Mouse (Mus musculus) forebrain, embryonic 16.5 days (tissue): ENCODE data around the gene Ppox. TPM values are rescaled to one million over a fixed set of nuclear protein-coding genes. Genes with fewer than 3 reads are reported as not detected.

Experiments used
- ATAC-seq: fragments of 200-750 bp; cut with Nextera tagmentation; 2 replicates; pipeline ENCODE4 v1.8.0; 2017; ENCODE audit warnings: mild to moderate bottlenecking, moderate library complexity
- H3K27ac ChIP-seq: fragments of 300-500 bp; sonication (generic); 2 replicates; pipeline ENCODE4 v1.5.1; 2014; ENCODE audit warnings: low read length, control low read depth
- H3K27me3 ChIP-seq: fragments of 300-500 bp; sonication (generic); replicated peaks from 2 replicates; pipeline ENCODE4 v1.6.1; 2014; ENCODE audit warnings: low read length; ENCODE audit not compliant: control insufficient read depth, insufficient read depth
- H3K36me3 ChIP-seq: fragments of 300-500 bp; sonication (generic); 2 replicates; pipeline ENCODE4 v1.6.1; 2014; ENCODE audit not compliant: control insufficient read depth, insufficient read depth
- H3K4me1 ChIP-seq: fragments of 300-500 bp; sonication (generic); replicated peaks from 2 replicates; pipeline ENCODE4 v1.6.1; 2014; ENCODE audit warnings: low read length; ENCODE audit not compliant: control insufficient read depth, insufficient read depth
- H3K4me2 ChIP-seq: fragments of 300-500 bp; sonication (generic); 2 replicates; pipeline ENCODE4 v1.6.1; 2014; ENCODE audit warnings: mild to moderate bottlenecking, low read length, control low read depth
- H3K4me3 ChIP-seq: fragments of 300-500 bp; sonication (generic); replicated peaks from 2 replicates; pipeline ENCODE4 v1.5.1; 2014; ENCODE audit warnings: mild to moderate bottlenecking, low read length, control low read depth
- H3K9ac ChIP-seq: fragments of 300-500 bp; sonication (generic); replicated peaks from 2 replicates; pipeline ENCODE4 v1.6.1; 2014; ENCODE audit warnings: low read depth, low read length, control low read depth
- H3K9me3 ChIP-seq: fragments of 300-500 bp; sonication (generic); 2 replicates; pipeline ENCODE4 v1.6.1; 2016; ENCODE audit warnings: low read length; ENCODE audit not compliant: control insufficient read depth
- WGBS: fragments of 180-500 bp; shearing (Covaris S2); extraction: QIAGEN DNeasy Blood & Tissue Kit; methylation state at CpG from one replicate; pipeline ENCODE4 v1.1.7; 2014; 5-methylcytosine and 5-hydroxymethylcytosine counted together
- polyA plus RNA-seq: library from polyadenylated mRNA; unstranded; fragments of >200 nt; fragmentation: Nextera tagmentation; extraction: Ambion mirVana; gene quantifications from 2 replicates; pipeline ENCODE4 v1.2.1, GENCODE M21; 2015

Gene Ppox
- polyA plus RNA-seq, 1 experiment from 2014 or later, result 49.2 TPM

GRCm38 (mm10) chr1:171288328-171288727 lies 7.3 kb upstream of the Ppox start:
- Histone ChIP-seq H3K4me3 (peak overlapping the region; percentile 97), H3K36me3 (peaks cover 13% of the 10 kb centered on the region; the same call in 1 of the 2 replicates), H3K27ac (peak overlapping the region; percentile 92), H3K9ac (no peak overlapping the region), H3K4me2 (peak overlapping the region; percentile 37; the same call in 1 of the 2 replicates), H3K27me3 (no peaks in the 10 kb centered on the region), H3K4me1 (peaks cover 27% of the 10 kb centered on the region), H3K9me3 (no peaks in the 10 kb centered on the region)
- WGBS, result 58% methylated on average over 4 of the region's 4 CpGs
- ATAC-seq, result no peak

- Histone ChIP-seq H3K27me3 (no peaks in the 10 kb centered on the region), H3K9me3 (no peaks in the 10 kb centered on the region), H3K4me2 (peak within 1 kb of the TSS; percentile 80), H3K4me1 (peaks cover 25% of the 10 kb centered on the region), H3K9ac (peak within 1 kb of the TSS; percentile 99), H3K27ac (peak within 1 kb of the TSS; percentile 92), H3K36me3 (peaks cover 15% of the 10 kb centered on the region; the same call in 1 of the 2 replicates), H3K4me3 (peak within 1 kb of the TSS; percentile 97)
- ATAC-seq, result peak; percentile 96
- under 1% methylated on average over 49 of the region's 49 CpGs for whole genome bisulfite sequencing
Measured at GRCm38 (mm10) chr1:171287136-171288081, 6.4 kb upstream of the Ppox start, which contains the start of gene Usp21. Gene Usp21 (minus strand): TSS chr1:171287991.

GRCm38 (mm10) chr1:171286517-171286916 lies 5.5 kb upstream of the Ppox start:
- no peak overlapping the region for H3K27ac ChIP-seq
- no peak for ATAC-seq
- 88% methylated on average over 19 of the region's 19 CpGs for whole genome bisulfite sequencing

GRCm38 (mm10) chr1:171285096-171285892 lies 4.3 kb upstream of the Ppox start:
- H3K4me2 ChIP-seq, result no peak overlapping the region
- H3K4me3 ChIP-seq, result no peak overlapping the region
- peaks cover 16% of the 10 kb centered on the region; the same call in 1 of the 2 replicates for H3K36me3 ChIP-seq
- H3K9me3 ChIP-seq, result no peaks in the 10 kb centered on the region
- H3K9ac ChIP-seq, result no peak overlapping the region
- H3K27me3 ChIP-seq, result no peaks in the 10 kb centered on the region
- H3K27ac ChIP-seq, result no peak overlapping the region
- no peak for ATAC-seq
- peaks cover 36% of the 10 kb centered on the region for H3K4me1 ChIP-seq
- WGBS, result 86% methylated on average over 20 of the region's 20 CpGs

More at GRCm38 (mm10) chr1:171286517-171286916, 5.5 kb upstream of the Ppox start:
- Histone ChIP-seq H3K4me2 (peak overlapping the region; percentile 80), H3K4me3 (peak overlapping the region; percentile 97; the same call in 1 of the 2 replicates), H3K9me3 (no peaks in the 10 kb centered on the region), H3K36me3 (peaks cover 16% of the 10 kb centered on the region; the same call in 1 of the 2 replicates), H3K4me1 (peaks cover 31% of the 10 kb centered on the region), H3K27me3 (no peaks in the 10 kb centered on the region), H3K9ac (no peak overlapping the region)

GRCm38 (mm10) chr1:171284491-171284890 lies 3.5 kb upstream of the Ppox start:
- peaks cover 14% of the 10 kb centered on the region; the same call in 1 of the 2 replicates for H3K36me3 ChIP-seq
- H3K9me3 ChIP-seq, result no peaks in the 10 kb centered on the region
- WGBS, result 86% methylated on average over 15 of the region's 15 CpGs
- H3K27ac ChIP-seq, result no peak overlapping the region
- no peak overlapping the region for H3K9ac ChIP-seq
- no peaks in the 10 kb centered on the region for H3K27me3 ChIP-seq
- peaks cover 43% of the 10 kb centered on the region for H3K4me1 ChIP-seq
- no peak overlapping the region for H3K4me2 ChIP-seq
- no peak overlapping the region for H3K4me3 ChIP-seq
- ATAC-seq, result no peak

- ATAC-seq, result no peak
- Histone ChIP-seq H3K27ac (no peak overlapping the region), H3K4me2 (no peak overlapping the region), H3K27me3 (no peaks in the 10 kb centered on the region), H3K9me3 (no peaks in the 10 kb centered on the region), H3K9ac (no peak overlapping the region), H3K36me3 (peaks cover 11% of the 10 kb centered on the region; the same call in 1 of the 2 replicates), H3K4me1 (peaks cover 43% of the 10 kb centered on the region), H3K4me3 (no peak overlapping the region)
- WGBS, result 94% methylated on average over 18 of the region's 18 CpGs
Measured at GRCm38 (mm10) chr1:171283188-171284160, 2.5 kb upstream of the Ppox start.

- Histone ChIP-seq H3K27ac (no peak overlapping the region), H3K9ac (no peak overlapping the region), H3K4me3 (no peak overlapping the region), H3K4me1 (peaks cover 37% of the 10 kb centered on the region), H3K27me3 (no peaks in the 10 kb centered on the region), H3K4me2 (no peak overlapping the region), H3K36me3 (peaks cover 11% of the 10 kb centered on the region; the same call in 1 of the 2 replicates), H3K9me3 (no peaks in the 10 kb centered on the region)
- WGBS, result 78% methylated on average over 18 of the region's 18 CpGs
- ATAC-seq, result no peak
Measured at GRCm38 (mm10) chr1:171282086-171282805, 1.3 kb upstream of the Ppox start.

GRCm38 (mm10) chr1:171281528-171281923 lies 540 bp upstream of the Ppox start:
- peaks cover 30% of the 10 kb centered on the region for H3K4me1 ChIP-seq
- peak overlapping the region; percentile 50 for H3K9ac ChIP-seq
- H3K27me3 ChIP-seq, result no peaks in the 10 kb centered on the region
- peak overlapping the region; percentile 68 for H3K4me2 ChIP-seq
- ATAC-seq, result peak; percentile 26
- peak overlapping the region; percentile 72 for H3K4me3 ChIP-seq
- peak overlapping the region; percentile 71 for H3K27ac ChIP-seq
- H3K36me3 ChIP-seq, result peaks cover 16% of the 10 kb centered on the region
- WGBS, result 0% methylated on average over 10 of the region's 10 CpGs
- H3K9me3 ChIP-seq, result no peaks in the 10 kb centered on the region
